Mouse (Mus musculus) kidney, embryonic 16.5 days (tissue): Measurements from ENCODE around the gene Aqp9. TPM values are rescaled to one million over a fixed set of nuclear protein-coding genes. Genes with fewer than 3 reads are reported as not detected.
A peak's percentile ranks its signal among the peaks of the same experiment; 100 is the strongest.

Experiments
- ATAC-seq: fragments of 200-750 bp; cut with Nextera tagmentation; 2 replicates; pipeline ENCODE4 v1.8.0; 2017; ENCODE audit warnings: moderate TSS enrichment; ENCODE audit not compliant: low FRiP score, low TSS enrichment
- H3K27ac ChIP-seq: fragments of 300-500 bp; sonication (generic); 2 replicates; pipeline ENCODE4 v1.5.1; 2014; ENCODE audit warnings: low read length
- H3K27me3 ChIP-seq: fragments of 300-500 bp; sonication (generic); 2 replicates; pipeline ENCODE4 v1.6.1; 2014; ENCODE audit warnings: low read length, control low read depth, mixed read lengths; ENCODE audit not compliant: insufficient read depth
- H3K36me3 ChIP-seq: fragments of 300-500 bp; sonication (generic); 2 replicates; pipeline ENCODE4 v1.6.1; 2014; ENCODE audit warnings: low read length, control low read depth, mixed read lengths; ENCODE audit not compliant: insufficient read depth
- H3K4me1 ChIP-seq: fragments of 300-500 bp; sonication (generic); 2 replicates; pipeline ENCODE4 v1.6.1; 2014; ENCODE audit warnings: low read length, control low read depth, mixed read lengths; ENCODE audit not compliant: insufficient read depth
- H3K4me2 ChIP-seq: fragments of 300-500 bp; sonication (generic); replicated peaks from 2 replicates; pipeline ENCODE4 v1.6.1; 2014; ENCODE audit warnings: low read depth, low read length
- H3K4me3 ChIP-seq: fragments of 300-500 bp; sonication (generic); 2 replicates; pipeline ENCODE4 v1.5.1; 2014; ENCODE audit warnings: mild to moderate bottlenecking, low read length
- H3K9ac ChIP-seq: fragments of 300-500 bp; sonication (generic); replicated peaks from 2 replicates; pipeline ENCODE4 v1.6.1; 2014; ENCODE audit warnings: low read length
- H3K9me3 ChIP-seq: fragments of 300-500 bp; sonication (generic); 2 replicates; pipeline ENCODE4 v1.6.1; 2016; ENCODE audit warnings: low read length, control low read depth
- WGBS: fragments of 180-500 bp; shearing (Covaris S2); extraction: QIAGEN DNeasy Blood & Tissue Kit; methylation state at CpG from one replicate; pipeline ENCODE4 v1.1.7; 2014; 5-methylcytosine and 5-hydroxymethylcytosine counted together
- polyA plus RNA-seq: library from polyadenylated mRNA; unstranded; fragments of >200 nt; fragmentation: Nextera tagmentation; extraction: Ambion mirVana; gene quantifications from 2 replicates; pipeline ENCODE4 v1.2.1, GENCODE M21; 2015

Gene Aqp9
- polyA plus RNA-seq, 1 experiment from 2014 or later, result 0.27 TPM

DNA sequence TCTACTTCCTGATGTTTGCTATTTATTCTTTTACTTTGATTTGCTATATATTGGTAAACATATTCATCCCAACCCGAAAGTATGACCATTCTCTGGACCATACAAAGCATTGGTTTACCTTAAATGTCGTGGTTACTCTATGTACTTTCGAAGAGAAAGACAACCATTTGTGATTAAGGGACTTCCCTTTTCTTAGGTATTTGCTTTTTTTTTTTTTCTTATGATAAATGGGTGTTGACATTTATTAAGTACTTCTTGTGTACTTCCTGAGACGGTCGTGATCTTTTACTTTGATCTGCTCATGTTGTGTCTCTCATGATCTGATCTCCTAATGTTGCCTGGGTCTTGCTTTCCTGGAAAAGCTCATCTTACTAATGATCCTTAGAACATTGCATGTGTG is 30.3 kb upstream of the Aqp9 start:
- Histone ChIP-seq H3K4me3 (no peak overlapping the region), H3K27ac (no peak overlapping the region), H3K27me3 (no peaks in the 10 kb centered on the region), H3K9ac (no peak overlapping the region), H3K4me1 (peaks cover 6% of the 10 kb centered on the region), H3K4me2 (no peak overlapping the region), H3K9me3 (no peaks in the 10 kb centered on the region), H3K36me3 (no peaks in the 10 kb centered on the region)
- 80% methylated on average over 5 of the region's 5 CpGs for WGBS
- ATAC-seq, result no peak

DNA sequence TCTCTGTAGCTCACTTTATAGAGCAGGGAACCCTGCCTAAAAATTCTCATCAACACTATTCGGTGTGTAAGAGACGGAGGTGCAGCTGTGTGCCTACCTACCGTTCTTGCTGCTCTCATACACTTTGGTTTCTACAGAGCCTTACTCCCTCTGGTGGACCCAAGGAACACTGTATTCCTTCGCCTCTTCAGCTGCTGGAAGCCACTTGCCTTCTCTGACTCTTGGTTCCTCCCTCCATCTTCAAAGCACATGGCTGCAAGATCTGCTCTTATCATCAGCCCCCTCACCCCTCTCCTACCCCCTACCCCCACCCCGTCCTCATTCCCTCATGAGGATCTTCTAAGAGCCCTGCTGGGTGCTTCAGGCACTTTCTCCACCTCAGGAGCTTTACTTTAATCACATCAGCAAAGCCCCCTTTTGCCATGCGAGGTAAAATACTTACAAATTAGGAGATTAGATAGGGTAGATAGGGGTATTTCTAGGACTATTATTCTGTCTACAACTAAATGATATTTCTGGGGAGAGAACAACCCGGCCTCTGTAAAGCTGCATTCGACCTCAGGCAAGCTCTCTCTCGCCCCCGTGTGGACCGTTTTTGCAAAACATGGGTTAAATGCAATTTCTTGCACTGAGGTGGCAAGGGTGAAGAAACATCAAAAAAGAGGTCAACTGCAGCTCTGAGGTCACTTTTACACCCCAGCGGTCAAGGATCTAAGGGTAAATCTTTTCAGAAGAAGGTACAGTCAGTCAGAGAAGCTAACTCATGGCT is 20.3 kb upstream of the Aqp9 start:
- no peaks in the 10 kb centered on the region for H3K36me3 ChIP-seq
- H3K9ac ChIP-seq, result 0 out of 2 replicates have a peak overlapping the region, but pooled peaks have one; percentile 28
- peak overlapping the region; percentile 42 for H3K4me2 ChIP-seq
- no peaks in the 10 kb centered on the region for H3K9me3 ChIP-seq
- H3K4me1 ChIP-seq, result no peaks in the 10 kb centered on the region
- no peak overlapping the region for H3K27ac ChIP-seq
- H3K27me3 ChIP-seq, result no peaks in the 10 kb centered on the region
- WGBS, result 9% methylated on average over 12 of the region's 12 CpGs
- H3K4me3 ChIP-seq, result no peak overlapping the region
- peak; percentile 77; the same call in 1 of the 2 replicates for ATAC-seq

- Histone ChIP-seq H3K27me3 (no peaks in the 10 kb centered on the region), H3K9ac (no peak overlapping the region), H3K4me3 (no peak overlapping the region), H3K4me1 (no peaks in the 10 kb centered on the region), H3K4me2 (no peak overlapping the region), H3K9me3 (peaks cover 4% of the 10 kb centered on the region; the same call in 1 of the 2 replicates), H3K27ac (no peak overlapping the region), H3K36me3 (no peaks in the 10 kb centered on the region)
- no peak for ATAC-seq
- 83% methylated on average over 7 of the region's 7 CpGs for WGBS
Measured at GRCm38 (mm10) chr9:71187396-71187795, 18.9 kb upstream of the Aqp9 start.

- Histone ChIP-seq H3K4me1 (no peaks in the 10 kb centered on the region), H3K4me2 (no peak overlapping the region), H3K27ac (no peak overlapping the region), H3K27me3 (no peaks in the 10 kb centered on the region), H3K36me3 (no peaks in the 10 kb centered on the region), H3K9ac (no peak overlapping the region), H3K9me3 (peaks cover 4% of the 10 kb centered on the region; the same call in 1 of the 2 replicates), H3K4me3 (no peak overlapping the region)
- WGBS, result 85% methylated on average over 2 of the region's 2 CpGs
- no peak for ATAC-seq
Measured at GRCm38 (mm10) chr9:71185823-71186222, 17.3 kb upstream of the Aqp9 start.

DNA sequence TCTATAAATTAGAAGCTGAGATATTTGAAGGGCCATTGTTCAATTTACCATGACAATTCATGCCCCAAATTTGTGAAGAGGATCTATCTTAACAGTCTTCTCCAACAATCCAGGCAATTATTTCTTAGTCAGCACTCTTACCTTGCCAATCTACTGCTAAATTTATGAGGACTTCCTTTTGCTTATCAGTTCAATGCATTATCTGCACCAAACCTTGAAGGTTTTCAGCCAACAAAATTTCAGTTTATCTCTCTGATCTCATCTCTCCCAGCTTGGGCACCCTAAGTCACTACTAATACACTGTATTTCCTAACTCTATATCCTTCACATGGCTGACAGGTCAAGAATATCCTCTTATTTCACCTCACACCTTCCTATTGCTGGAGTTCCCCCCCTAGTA is 16.8 kb upstream of the Aqp9 start:
- Histone ChIP-seq H3K9me3 (peaks cover 4% of the 10 kb centered on the region; the same call in 1 of the 2 replicates), H3K4me1 (no peaks in the 10 kb centered on the region), H3K27ac (no peak overlapping the region), H3K36me3 (no peaks in the 10 kb centered on the region), H3K27me3 (no peaks in the 10 kb centered on the region), H3K4me2 (no peak overlapping the region), H3K9ac (no peak overlapping the region), H3K4me3 (no peak overlapping the region)
- no peak for ATAC-seq

GRCm38 (mm10) chr9:71179964-71180700 is 11.7 kb upstream of the Aqp9 start:
- Histone ChIP-seq H3K36me3 (no peaks in the 10 kb centered on the region), H3K9ac (no peak overlapping the region), H3K27me3 (no peaks in the 10 kb centered on the region), H3K27ac (no peak overlapping the region), H3K9me3 (peaks cover 4% of the 10 kb centered on the region; the same call in 1 of the 2 replicates), H3K4me3 (no peak overlapping the region), H3K4me1 (no peaks in the 10 kb centered on the region), H3K4me2 (no peak overlapping the region)
- WGBS, result 61% methylated on average over 8 of the region's 8 CpGs
- no peak for ATAC-seq

GRCm38 (mm10) chr9:71179276-71179896 is 10.9 kb upstream of the Aqp9 start:
- Histone ChIP-seq H3K9me3 (peaks cover 4% of the 10 kb centered on the region; the same call in 1 of the 2 replicates), H3K4me1 (no peaks in the 10 kb centered on the region), H3K27ac (no peak overlapping the region), H3K4me3 (no peak overlapping the region), H3K36me3 (no peaks in the 10 kb centered on the region), H3K9ac (no peak overlapping the region), H3K4me2 (no peak overlapping the region), H3K27me3 (no peaks in the 10 kb centered on the region)
- WGBS, result 75% methylated on average over 6 of the region's 6 CpGs
- ATAC-seq, result no peak

GRCm38 (mm10) chr9:71175686-71176085 is 7.2 kb upstream of the Aqp9 start:
- WGBS, result 88% methylated on average over 1 of the region's 1 CpGs
- Histone ChIP-seq H3K36me3 (no peaks in the 10 kb centered on the region), H3K27ac (no peak overlapping the region)

DNA sequence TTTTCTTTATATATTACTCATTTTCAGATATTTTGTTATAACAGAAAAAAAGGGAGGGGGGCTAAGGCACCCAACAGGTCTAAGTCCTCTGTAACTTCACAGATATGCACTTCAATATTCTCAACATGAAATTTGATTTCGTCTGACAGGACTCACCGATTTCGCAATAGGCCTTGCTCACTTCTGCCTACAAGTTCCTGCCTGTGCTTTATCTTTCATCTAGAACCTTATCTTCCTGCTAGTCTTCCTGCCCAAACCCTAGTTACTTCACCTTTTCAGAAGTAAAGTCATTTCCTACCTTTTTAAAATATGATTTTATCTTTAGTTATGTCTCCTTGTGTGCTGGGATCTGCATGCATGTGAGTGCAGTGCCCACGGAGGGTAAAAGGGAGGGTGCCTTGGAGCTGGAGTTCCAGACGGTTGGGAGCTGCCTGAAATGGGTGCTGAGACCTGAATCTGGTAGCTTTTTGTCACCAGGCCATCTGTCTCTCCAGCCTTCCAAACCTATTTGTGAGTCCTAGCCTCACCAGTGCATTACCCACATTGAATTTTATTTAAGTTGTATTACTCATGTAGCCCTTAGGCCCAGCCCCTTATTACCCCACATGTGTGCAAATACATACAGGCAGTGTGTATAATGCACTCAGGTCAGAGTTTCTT is 6.0 kb upstream of the Aqp9 start:
- H3K4me2 ChIP-seq, result no peak overlapping the region
- H3K4me3 ChIP-seq, result no peak overlapping the region
- 76% methylated on average over 5 of the region's 5 CpGs for WGBS
- no peak for ATAC-seq
- no peaks in the 10 kb centered on the region for H3K4me1 ChIP-seq
- H3K9me3 ChIP-seq, result no peaks in the 10 kb centered on the region
- H3K9ac ChIP-seq, result no peak overlapping the region
- H3K27ac ChIP-seq, result no peak overlapping the region
- H3K36me3 ChIP-seq, result no peaks in the 10 kb centered on the region
- H3K27me3 ChIP-seq, result no peaks in the 10 kb centered on the region

More at GRCm38 (mm10) chr9:71175686-71176085, 7.2 kb upstream of the Aqp9 start:
- Histone ChIP-seq H3K9me3 (no peaks in the 10 kb centered on the region), H3K4me3 (no peak overlapping the region), H3K4me2 (no peak overlapping the region), H3K4me1 (no peaks in the 10 kb centered on the region), H3K9ac (no peak overlapping the region), H3K27me3 (no peaks in the 10 kb centered on the region)
- ATAC-seq, result no peak
